Mouse (Mus musculus): ENCODE measurements at regions not wholly inside any gene's neighbourhood (a gene's known extent, or its start where the extent isn't known, plus 50 kb on each side); places are given as distances from the start of the nearest gene placed in this dataset.

DNA sequence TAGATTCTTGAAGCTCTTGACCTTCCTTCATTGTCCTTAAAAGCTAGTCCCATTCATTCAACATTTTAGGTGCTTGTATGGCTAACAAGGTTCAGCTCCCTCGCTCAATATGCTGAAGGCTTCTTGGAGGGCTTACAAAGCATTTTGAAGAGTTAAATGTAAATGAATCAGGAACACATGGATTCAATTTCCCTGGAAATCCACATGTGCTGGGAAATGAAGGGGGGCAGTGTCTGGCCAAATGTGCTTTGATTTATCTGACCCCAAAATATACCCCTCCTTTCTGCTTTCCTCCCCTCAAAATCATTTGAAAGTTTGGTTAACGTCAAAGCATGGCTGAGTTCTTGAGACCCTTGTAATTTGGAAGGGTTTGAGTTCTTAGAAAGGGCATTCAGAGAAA lies 1142.4 kb downstream of the Slc22a22 start:
- TF ChIP-seq CTCF (IDR thresholded peaks at IDR 0.05; ENCODE audit: low read depth) (no peak), EP300 (optimal IDR thresholded peaks at IDR 0.05) (no peak)

Data from stomach, postnatal 0 days (tissue).